Mouse (Mus musculus): ENCODE measurements around the gene Olfr1344. TPM values are rescaled to one million over a fixed set of nuclear protein-coding genes. Genes with fewer than 3 reads are reported as not detected.

Gene Olfr1344
- polyA plus RNA-seq (2016; fragmentation: Nextera tagmentation; extraction: Ambion mirVana) = not detected in 2 replicates

- H3K27ac ChIP-seq (replicated peaks) = no peak within 1 kb of the TSS
Observed at GRCm38 (mm10) chr7:6438388-6438787, at the start of gene Olfr1344. TSS of gene Olfr1344 (plus strand) at chr7:6438688.

GRCm38 (mm10) chr7:6388971-6389370, 49.5 kb upstream of the Olfr1344 start:
- no peaks in the 10 kb centered on the region for H3K27me3 ChIP-seq
- 85% methylated on average over 5 of the region's 5 CpGs for WGBS
- H3K9me3 ChIP-seq = no peaks in the 10 kb centered on the region
- peaks cover 52% of the 10 kb centered on the region for H3K36me3 ChIP-seq
- H3K27ac ChIP-seq (replicated peaks) = no peak overlapping the region
- no peak for ATAC-seq (ENCODE audit: low FRiP score, low read depth)
- no peak overlapping the region for H3K9ac ChIP-seq (replicated peaks)
- H3K4me1 ChIP-seq = peaks cover 6% of the 10 kb centered on the region
- no peak overlapping the region for H3K4me3 ChIP-seq
- no peak overlapping the region for H3K4me2 ChIP-seq (replicated peaks)

More at GRCm38 (mm10) chr7:6438388-6438787, at the start of gene Olfr1344:
- no peak within 1 kb of the TSS for H3K4me2 ChIP-seq (replicated peaks)
- WGBS = 91% methylated on average over 3 of the region's 3 CpGs
- H3K9me3 ChIP-seq = no peaks in the 10 kb centered on the region
- peaks cover 11% of the 10 kb centered on the region for H3K4me1 ChIP-seq
- H3K9ac ChIP-seq (replicated peaks) = no peak within 1 kb of the TSS
- H3K4me3 ChIP-seq = no peak within 1 kb of the TSS
- no peaks in the 10 kb centered on the region for H3K27me3 ChIP-seq
- no peak for ATAC-seq (ENCODE audit: low FRiP score, low read depth)
- H3K36me3 ChIP-seq = no peaks in the 10 kb centered on the region

- ATAC-seq (ENCODE audit: low FRiP score, low read depth) = no peak
- Histone ChIP-seq H3K9me3 (no peaks in the 10 kb centered on the region), H3K27me3 (no peaks in the 10 kb centered on the region), H3K36me3 (peaks cover 57% of the 10 kb centered on the region), H3K4me2 (replicated peaks) (no peak overlapping the region), H3K9ac (replicated peaks) (no peak overlapping the region), H3K4me1 (0 out of 2 replicates have a peak, but pooled peaks cover 1% of the 10 kb centered on the region), H3K4me3 (no peak overlapping the region), H3K27ac (replicated peaks) (no peak overlapping the region)
- 73% methylated on average over 5 of the region's 5 CpGs for WGBS
Observed at GRCm38 (mm10) chr7:6389449-6389848, 49.0 kb upstream of the Olfr1344 start.

- Histone ChIP-seq H3K4me3 (peak within 1 kb of the TSS; percentile 49), H3K4me1 (no peaks in the 10 kb centered on the region), H3K9me3 (no peaks in the 10 kb centered on the region), H3K27ac (replicated peaks) (no peak within 1 kb of the TSS; the same call in 1 of the 2 replicates), H3K27me3 (no peaks in the 10 kb centered on the region), H3K9ac (replicated peaks) (peak within 1 kb of the TSS; percentile 54), H3K4me2 (replicated peaks) (peak within 1 kb of the TSS; percentile 68), H3K36me3 (peaks cover 30% of the 10 kb centered on the region)
- peak; percentile 90 for ATAC-seq (ENCODE audit: low FRiP score, low read depth)
- WGBS = 28% methylated on average over 25 of the region's 25 CpGs
Observed at GRCm38 (mm10) chr7:6397996-6398975, 40.2 kb upstream of the Olfr1344 start, which contains the start of gene Smim17. TSS of gene Smim17 (plus strand) at chr7:6398715.

- ATAC-seq (ENCODE audit: low FRiP score, low read depth) = peak; percentile 80
- H3K27ac ChIP-seq (replicated peaks) = no peak within 1 kb of the TSS
- H3K4me1 ChIP-seq = peaks cover under 1% of the 10 kb centered on the region; the same call in 1 of the 2 replicates
- no peak within 1 kb of the TSS for H3K4me3 ChIP-seq
- H3K27me3 ChIP-seq = peaks cover 2% of the 10 kb centered on the region; the same call in 1 of the 2 replicates
- H3K9ac ChIP-seq (replicated peaks) = no peak within 1 kb of the TSS
- no peaks in the 10 kb centered on the region for H3K9me3 ChIP-seq
- no peaks in the 10 kb centered on the region for H3K36me3 ChIP-seq
- 2% methylated on average over 17 of the region's 17 CpGs for WGBS
- no peak within 1 kb of the TSS for H3K4me2 ChIP-seq (replicated peaks)
Observed at GRCm38 (mm10) chr7:6410043-6410442, 28.4 kb upstream of the Olfr1344 start, which contains the start of gene Gm20715. TSS of gene Gm20715 (plus strand) at chr7:6410277.

GRCm38 (mm10) chr7:6414626-6415441, 23.7 kb upstream of the Olfr1344 start:
- peak overlapping the region; percentile 37; the same call in 1 of the 2 replicates for H3K9ac ChIP-seq (replicated peaks)
- peak overlapping the region; percentile 50 for H3K4me2 ChIP-seq (replicated peaks)
- H3K27ac ChIP-seq (replicated peaks) = no peak overlapping the region
- no peaks in the 10 kb centered on the region for H3K9me3 ChIP-seq
- 9% methylated on average over 17 of the region's 22 CpGs for WGBS
- H3K36me3 ChIP-seq = no peaks in the 10 kb centered on the region
- H3K4me3 ChIP-seq = peak overlapping the region; percentile 35
- peaks cover 8% of the 10 kb centered on the region; the same call in 1 of the 2 replicates for H3K27me3 ChIP-seq
- H3K4me1 ChIP-seq = peaks cover 3% of the 10 kb centered on the region; the same call in 1 of the 2 replicates
- peak; percentile 78 for ATAC-seq (ENCODE audit: low FRiP score, low read depth)

GRCm38 (mm10) chr7:6415442-6415787, 23.1 kb upstream of the Olfr1344 start:
- WGBS = 20% methylated on average over 8 of the region's 8 CpGs
- Histone ChIP-seq H3K36me3 (no peaks in the 10 kb centered on the region), H3K9ac (replicated peaks) (no peak overlapping the region), H3K9me3 (no peaks in the 10 kb centered on the region), H3K27ac (replicated peaks) (no peak overlapping the region), H3K4me3 (peak overlapping the region; percentile 35), H3K27me3 (peaks cover 8% of the 10 kb centered on the region; the same call in 1 of the 2 replicates), H3K4me1 (peaks cover 3% of the 10 kb centered on the region; the same call in 1 of the 2 replicates), H3K4me2 (replicated peaks) (peak overlapping the region; percentile 50)
- ATAC-seq (ENCODE audit: low FRiP score, low read depth) = peak; percentile 41; the same call in 1 of the 2 replicates

GRCm38 (mm10) chr7:6419894-6420293, 18.6 kb upstream of the Olfr1344 start:
- Histone ChIP-seq H3K9ac (replicated peaks) (no peak overlapping the region), H3K27me3 (peaks cover 8% of the 10 kb centered on the region; the same call in 1 of the 2 replicates), H3K27ac (replicated peaks) (no peak overlapping the region), H3K9me3 (no peaks in the 10 kb centered on the region), H3K4me2 (replicated peaks) (no peak overlapping the region), H3K36me3 (no peaks in the 10 kb centered on the region), H3K4me1 (0 out of 2 replicates have a peak, but pooled peaks cover 3% of the 10 kb centered on the region), H3K4me3 (no peak overlapping the region)
- WGBS = 83% methylated on average over 6 of the region's 6 CpGs
- no peak for ATAC-seq (ENCODE audit: low FRiP score, low read depth)

GRCm38 (mm10) chr7:6429381-6429780, 9.1 kb upstream of the Olfr1344 start:
- Histone ChIP-seq H3K9me3 (peaks cover 5% of the 10 kb centered on the region; the same call in 1 of the 2 replicates), H3K27me3 (no peaks in the 10 kb centered on the region), H3K4me3 (no peak overlapping the region), H3K27ac (replicated peaks) (no peak overlapping the region), H3K4me2 (replicated peaks) (no peak overlapping the region), H3K36me3 (no peaks in the 10 kb centered on the region), H3K4me1 (no peaks in the 10 kb centered on the region), H3K9ac (replicated peaks) (no peak overlapping the region)
- 85% methylated on average over 3 of the region's 3 CpGs for WGBS
- ATAC-seq (ENCODE audit: low FRiP score, low read depth) = no peak

- ATAC-seq (ENCODE audit: low FRiP score, low read depth) = no peak
- Histone ChIP-seq H3K27ac (replicated peaks) (no peak overlapping the region), H3K9ac (replicated peaks) (no peak overlapping the region), H3K4me1 (peaks cover 5% of the 10 kb centered on the region), H3K9me3 (peaks cover 5% of the 10 kb centered on the region; the same call in 1 of the 2 replicates), H3K36me3 (no peaks in the 10 kb centered on the region), H3K4me2 (replicated peaks) (no peak overlapping the region), H3K4me3 (no peak overlapping the region), H3K27me3 (no peaks in the 10 kb centered on the region)
- 44% methylated on average over 2 of the region's 2 CpGs for WGBS
Observed at GRCm38 (mm10) chr7:6430342-6430741, 8.1 kb upstream of the Olfr1344 start.

- no peaks in the 10 kb centered on the region for H3K27me3 ChIP-seq
- H3K4me2 ChIP-seq (replicated peaks) = no peak overlapping the region
- H3K36me3 ChIP-seq = no peaks in the 10 kb centered on the region
- no peak overlapping the region for H3K4me3 ChIP-seq
- no peak for ATAC-seq (ENCODE audit: low FRiP score, low read depth)
- H3K9ac ChIP-seq (replicated peaks) = no peak overlapping the region
- no peaks in the 10 kb centered on the region for H3K9me3 ChIP-seq
- H3K27ac ChIP-seq (replicated peaks) = no peak overlapping the region
- no peaks in the 10 kb centered on the region for H3K4me1 ChIP-seq
- WGBS = 66% methylated on average over 2 of the region's 2 CpGs
Observed at GRCm38 (mm10) chr7:6441173-6441572, 2.7 kb downstream of the Olfr1344 start.
